Comparison of ENCODE assay signal across 9 mouse cellular contexts in the genomic region with DNA sequence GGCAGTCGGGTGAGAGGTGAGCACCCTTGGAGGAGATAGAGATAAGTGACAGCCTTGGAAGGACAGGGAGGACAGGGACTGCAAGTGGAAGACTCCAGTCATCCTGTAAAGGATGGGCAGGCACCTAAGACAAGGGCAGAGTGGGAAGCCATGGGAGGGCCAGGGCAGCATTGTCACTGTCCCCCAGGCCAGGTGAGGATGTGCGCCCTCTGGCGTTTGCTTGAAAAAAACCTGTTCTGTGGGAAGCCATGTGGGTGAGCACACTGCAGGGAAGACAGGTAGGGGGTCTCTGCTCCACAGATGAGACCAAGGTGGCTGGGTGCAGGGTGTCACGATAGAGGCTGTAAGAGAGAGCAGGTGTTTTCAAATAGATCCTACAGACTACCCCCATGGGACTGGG.
DNase-seq lines count a peak whose midpoint lies in the region; ATAC-seq lines count a peak whose summit lies in the region.
"Had no signal": no experiment of that assay in that cellular context is flagged by ENCODE, and none has a peak within 500 bp of the region (broad histone marks: within the 10 kb centered on the region; RNA-seq: fewer than 3 reads in every experiment).

No protein-coding gene starts in this region.

- H3K4me1 ChIP-seq in forebrain, embryonic 10.5 days, result peaks cover 2% of the 10 kb centered on the region
- no peaks in the 10 kb centered on the region; the same call in 1 of the 2 replicates for H3K4me1 ChIP-seq in forebrain, embryonic 16.5 days (replicated peaks; ENCODE audit: control insufficient read depth, insufficient read depth, low read length)
- H3K4me1 ChIP-seq in liver, embryonic 11.5 days (replicated peaks; ENCODE audit: control insufficient read depth, insufficient read depth, low read length), result no peaks in the 10 kb centered on the region
- H3K4me1 ChIP-seq in neural tube, embryonic 11.5 days (ENCODE audit: control insufficient read depth, insufficient read depth, low read length), result no peaks in the 10 kb centered on the region
- H3K4me1 ChIP-seq in midbrain, embryonic 13.5 days (replicated peaks), result peaks cover 1% of the 10 kb centered on the region

- no peak overlapping the region for H3K9ac ChIP-seq in forebrain, embryonic 16.5 days (replicated peaks; ENCODE audit: low read depth, low read length)
- no peak overlapping the region for H3K9ac ChIP-seq in liver, embryonic 11.5 days (ENCODE audit: low read depth, low read length)
- no peak overlapping the region for H3K9ac ChIP-seq in neural tube, embryonic 11.5 days (ENCODE audit: low read length)
- no peak overlapping the region for H3K9ac ChIP-seq in midbrain, embryonic 13.5 days (replicated peaks)

- no peaks in the 10 kb centered on the region for H3K9me3 ChIP-seq in forebrain, embryonic 10.5 days
- H3K9me3 ChIP-seq in forebrain, embryonic 16.5 days (ENCODE audit: control insufficient read depth, low read length), result no peaks in the 10 kb centered on the region
- H3K9me3 ChIP-seq in liver, embryonic 11.5 days (ENCODE audit: control insufficient read depth, low read length), result no peaks in the 10 kb centered on the region
- no peaks in the 10 kb centered on the region for H3K9me3 ChIP-seq in neural tube, embryonic 11.5 days (ENCODE audit: control insufficient read depth, low read length)
- H3K9me3 ChIP-seq in midbrain, embryonic 13.5 days, result no peaks in the 10 kb centered on the region

- no peak overlapping the region for H3K4me3 ChIP-seq in forebrain, embryonic 10.5 days
- no peak overlapping the region for H3K4me3 ChIP-seq in forebrain, embryonic 16.5 days (replicated peaks; ENCODE audit: low read length)
- H3K4me3 ChIP-seq in liver, embryonic 11.5 days (ENCODE audit: low read depth, low read length), result no peak overlapping the region
- H3K4me3 ChIP-seq in neural tube, embryonic 11.5 days (ENCODE audit: low read depth, low read length), result no peak overlapping the region
- H3K4me3 ChIP-seq in midbrain, embryonic 13.5 days (replicated peaks), result no peak overlapping the region
- H3K4me3 ChIP-seq: myocyte had no signal

- peak; percentile 22 for DNase-seq in forebrain, embryonic 10.5 days (ENCODE audit: extremely low spot score, low spot score)
- peak; percentile 42 for DNase-seq in liver
- no peak for DNase-seq in liver, embryonic 11.5 days (ENCODE audit: low spot score)
- peak; percentile 31 to 49 for DNase-seq in adrenal gland, adult 18-20 months (ENCODE audit: low spot score in 2 of 2)
- DNase-seq in forelimb bud, embryonic 11.5 days (ENCODE audit: low read depth, low spot score), result peak; percentile 11
- DNase-seq in neural tube, embryonic 11.5 days (ENCODE audit: low spot score), result peak; percentile 40

- 36% methylated on average over 4 of the region's 4 CpGs for WGBS in forebrain, embryonic 10.5 days
- 43% methylated on average over 4 of the region's 4 CpGs for WGBS in forebrain, embryonic 16.5 days
- 35% methylated on average over 4 of the region's 4 CpGs for WGBS in liver, embryonic 11.5 days
- WGBS in neural tube, embryonic 11.5 days, result 35% methylated on average over 4 of the region's 4 CpGs
- 40% methylated on average over 4 of the region's 4 CpGs for WGBS in midbrain, embryonic 13.5 days

- no peak for ATAC-seq in forebrain, embryonic 16.5 days
- ATAC-seq in liver, embryonic 11.5 days (replicated peaks; ENCODE audit: low FRiP score), result no peak
- no peak for ATAC-seq in neural tube, embryonic 11.5 days (ENCODE audit: insufficient read depth, low FRiP score, low TSS enrichment)
- no peak for ATAC-seq in midbrain, embryonic 13.5 days

- no peak overlapping the region for H3K27ac ChIP-seq in forebrain, embryonic 10.5 days
- no peak overlapping the region for H3K27ac ChIP-seq in forebrain, embryonic 16.5 days (ENCODE audit: low read length)
- no peak overlapping the region for H3K27ac ChIP-seq in liver, embryonic 11.5 days (ENCODE audit: low read depth, low read length)
- H3K27ac ChIP-seq in neural tube, embryonic 11.5 days (ENCODE audit: low read depth, low read length), result no peak overlapping the region
- no peak overlapping the region for H3K27ac ChIP-seq in midbrain, embryonic 13.5 days

- 0 out of 2 replicates have a peak, but pooled peaks cover 4% of the 10 kb centered on the region for H3K27me3 ChIP-seq in forebrain, embryonic 10.5 days (ENCODE audit: poor library complexity, severe bottlenecking)
- H3K27me3 ChIP-seq in forebrain, embryonic 16.5 days (replicated peaks; ENCODE audit: control insufficient read depth, insufficient read depth, low read length), result no peaks in the 10 kb centered on the region
- no peaks in the 10 kb centered on the region for H3K27me3 ChIP-seq in liver, embryonic 11.5 days (replicated peaks; ENCODE audit: control insufficient read depth, insufficient read depth, low read length)
- H3K27me3 ChIP-seq in neural tube, embryonic 11.5 days (ENCODE audit: control insufficient read depth, insufficient read depth, low read length), result no peaks in the 10 kb centered on the region
- H3K27me3 ChIP-seq in midbrain, embryonic 13.5 days, result 0 out of 2 replicates have a peak, but pooled peaks cover 6% of the 10 kb centered on the region

- no peaks in the 10 kb centered on the region for H3K36me3 ChIP-seq in forebrain, embryonic 10.5 days (replicated peaks)
- H3K36me3 ChIP-seq in forebrain, embryonic 16.5 days (ENCODE audit: control insufficient read depth, insufficient read depth), result no peaks in the 10 kb centered on the region
- H3K36me3 ChIP-seq in liver, embryonic 11.5 days (ENCODE audit: control insufficient read depth, insufficient read depth, low read length), result no peaks in the 10 kb centered on the region
- no peaks in the 10 kb centered on the region for H3K36me3 ChIP-seq in neural tube, embryonic 11.5 days (ENCODE audit: control insufficient read depth, insufficient read depth, low read length)
- H3K36me3 ChIP-seq in midbrain, embryonic 13.5 days, result no peaks in the 10 kb centered on the region

- no peak overlapping the region for H3K4me2 ChIP-seq in forebrain, embryonic 16.5 days (ENCODE audit: low read length)
- no peak overlapping the region for H3K4me2 ChIP-seq in liver, embryonic 11.5 days
- H3K4me2 ChIP-seq in neural tube, embryonic 11.5 days (ENCODE audit: low read depth), result no peak overlapping the region
- H3K4me2 ChIP-seq in midbrain, embryonic 13.5 days (replicated peaks), result no peak overlapping the region
